Mouse (Mus musculus) granulocyte monocyte progenitor cell, adult 5-6 weeks (primary cell): ENCODE data around the gene Ltb4r1. TPM values are rescaled to one million over a fixed set of nuclear protein-coding genes. Genes with fewer than 3 reads are reported as not detected.

Experiments
- ATAC-seq: replicated peaks from 2 replicates; pipeline ENCODE4 v1.8.0; 2016; ENCODE audit warnings: mild to moderate bottlenecking, moderate TSS enrichment, inconsistent platforms; ENCODE audit not compliant: poor library complexity, severe bottlenecking
- total RNA-seq, 2 experiments: library from RNA; stranded (forward) in 1 of 2; stranded (reverse) in 1 of 2; fragments of 200-712, 200-1000 nt in 1 of 2; fragments of >200 nt in 1 of 2; fragmentation: Nextera tagmentation in 1 of 2; gene quantifications; 2 replicates each; pipeline ENCODE4 v1.2.3; 2014 to 2017

The Ltb4r1 gene
- total RNA-seq (2014; fragmentation: Nextera tagmentation) (19.4 and 23.3 TPM in 2 replicates), total RNA-seq (2017) (19.8 and 25.8 TPM in 2 replicates)

DNA sequence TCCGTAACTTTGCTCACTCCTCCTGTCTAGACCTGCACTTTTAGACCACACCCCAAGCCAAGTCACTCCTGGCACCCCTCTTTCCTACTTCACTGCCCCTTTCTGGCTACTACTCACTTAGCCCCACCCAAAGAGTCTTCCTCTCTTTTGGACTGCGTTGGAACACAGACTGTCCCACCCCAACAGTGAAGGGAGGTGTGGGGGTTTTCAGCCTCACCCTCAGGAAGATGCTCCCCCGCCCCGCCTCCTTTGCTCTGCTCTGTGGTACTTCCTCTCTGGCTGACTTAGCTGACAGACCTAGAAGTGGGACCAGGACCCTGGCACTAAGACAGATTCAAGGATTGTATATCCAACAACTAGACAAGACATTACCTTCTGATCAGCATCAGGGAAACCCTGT, at the start of gene Ltb4r1:
TSS of gene Ltb4r1 (plus strand) at position 267 of the 400 bp plus-strand sequence.
- peak; percentile 51 for ATAC-seq

DNA sequence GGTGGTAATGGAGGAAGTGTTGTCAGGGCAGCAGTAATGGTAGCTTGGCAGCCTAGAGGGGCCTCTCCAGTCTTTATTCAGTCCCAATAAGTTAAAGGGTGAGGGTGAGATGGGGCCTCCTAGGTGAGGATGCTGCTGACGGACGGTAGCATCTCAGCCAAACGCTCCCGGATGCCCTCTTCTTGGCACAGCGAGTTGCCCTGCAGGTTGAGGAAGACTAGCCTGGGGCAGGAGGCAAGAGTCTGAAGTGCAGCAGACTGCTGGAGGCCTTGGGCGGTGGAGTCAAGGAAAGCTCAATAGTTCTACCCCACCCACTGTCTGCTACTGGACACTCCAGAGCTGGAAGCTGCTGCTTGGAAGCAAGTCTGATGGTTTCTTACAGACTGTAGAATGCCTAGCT, 49.5 kb upstream of the Ltb4r1 start:
- ATAC-seq, result no peak

DNA sequence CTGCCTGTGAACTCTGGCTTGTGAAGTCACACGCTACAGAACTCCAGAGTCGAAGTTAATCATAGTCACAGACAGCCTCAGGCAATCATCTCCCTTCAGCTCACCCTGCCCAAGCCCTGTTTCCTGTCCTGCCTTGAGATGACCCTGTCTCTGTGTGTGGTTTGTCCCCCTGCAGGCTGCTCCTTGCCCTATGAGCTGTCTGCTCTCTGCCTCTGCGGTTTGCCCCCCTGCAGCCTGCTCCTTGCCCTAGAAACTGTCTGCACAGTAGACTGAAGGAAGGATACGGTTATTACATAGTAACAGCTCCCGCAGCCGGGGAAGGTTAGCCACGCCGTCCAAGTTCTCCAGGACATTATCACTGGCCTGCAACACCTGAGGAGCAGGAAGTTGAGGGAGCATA, 48.9 kb upstream of the Ltb4r1 start:
- ATAC-seq, result no peak

DNA sequence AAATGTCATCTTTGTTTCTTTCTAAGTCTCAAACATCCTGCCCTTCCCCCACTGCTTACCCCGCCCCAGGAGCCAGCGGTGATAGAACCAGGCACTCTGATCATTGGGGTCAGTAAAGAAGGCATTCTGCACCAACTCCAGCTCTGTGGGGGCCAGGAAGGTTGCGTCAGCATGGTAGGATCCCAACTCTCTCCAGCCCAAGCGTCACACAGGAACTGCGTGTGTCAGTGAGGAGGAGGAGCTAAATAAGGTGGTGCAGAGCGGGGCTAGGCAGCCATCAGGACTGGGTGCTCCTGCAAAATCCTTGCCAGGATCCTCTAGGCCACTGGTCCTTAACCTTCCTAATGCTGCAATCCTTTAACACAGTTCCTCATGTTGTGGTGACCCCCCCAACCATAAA, 46.0 kb upstream of the Ltb4r1 start:
- ATAC-seq, result no peak

DNA sequence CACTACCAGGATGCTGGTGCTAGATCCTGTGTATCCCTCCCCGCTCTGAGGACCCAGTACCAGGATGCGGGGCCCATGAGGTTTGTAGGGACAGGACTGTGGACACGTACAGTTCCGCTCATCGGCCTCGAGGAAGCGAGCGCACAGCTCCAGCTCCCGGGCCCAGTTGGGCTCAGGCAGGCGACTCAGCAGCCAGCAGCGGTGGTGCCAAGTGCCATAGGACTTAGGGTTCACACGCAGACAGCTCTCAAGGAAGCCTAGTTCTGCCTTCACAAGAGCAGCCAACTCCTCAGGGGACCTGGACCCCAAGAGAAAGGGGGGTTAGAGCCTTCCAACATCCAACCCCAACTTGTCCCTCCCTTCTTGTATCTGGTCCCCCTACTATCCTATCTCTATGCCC, 45.1 kb upstream of the Ltb4r1 start:
- ATAC-seq, result no peak

DNA sequence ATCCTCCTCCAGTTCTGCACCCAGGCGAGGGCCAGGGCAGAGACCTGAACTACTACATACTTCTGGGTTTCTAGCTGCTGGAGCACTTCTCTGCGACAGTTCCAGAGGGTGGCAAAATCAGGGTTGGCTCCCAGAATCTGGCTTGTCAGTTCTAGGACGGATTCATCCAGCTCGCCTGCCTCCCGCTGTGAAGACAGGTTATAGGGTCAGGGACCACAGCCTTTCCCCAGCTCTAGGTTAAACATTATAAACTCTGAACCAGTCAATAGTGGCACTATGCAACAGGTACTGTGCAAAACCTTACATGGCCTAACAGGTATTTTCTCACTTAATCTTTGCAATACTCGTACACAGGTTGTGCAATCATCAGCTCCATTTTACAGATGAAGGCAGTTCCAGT, 44.7 kb upstream of the Ltb4r1 start:
- ATAC-seq, result no peak

DNA sequence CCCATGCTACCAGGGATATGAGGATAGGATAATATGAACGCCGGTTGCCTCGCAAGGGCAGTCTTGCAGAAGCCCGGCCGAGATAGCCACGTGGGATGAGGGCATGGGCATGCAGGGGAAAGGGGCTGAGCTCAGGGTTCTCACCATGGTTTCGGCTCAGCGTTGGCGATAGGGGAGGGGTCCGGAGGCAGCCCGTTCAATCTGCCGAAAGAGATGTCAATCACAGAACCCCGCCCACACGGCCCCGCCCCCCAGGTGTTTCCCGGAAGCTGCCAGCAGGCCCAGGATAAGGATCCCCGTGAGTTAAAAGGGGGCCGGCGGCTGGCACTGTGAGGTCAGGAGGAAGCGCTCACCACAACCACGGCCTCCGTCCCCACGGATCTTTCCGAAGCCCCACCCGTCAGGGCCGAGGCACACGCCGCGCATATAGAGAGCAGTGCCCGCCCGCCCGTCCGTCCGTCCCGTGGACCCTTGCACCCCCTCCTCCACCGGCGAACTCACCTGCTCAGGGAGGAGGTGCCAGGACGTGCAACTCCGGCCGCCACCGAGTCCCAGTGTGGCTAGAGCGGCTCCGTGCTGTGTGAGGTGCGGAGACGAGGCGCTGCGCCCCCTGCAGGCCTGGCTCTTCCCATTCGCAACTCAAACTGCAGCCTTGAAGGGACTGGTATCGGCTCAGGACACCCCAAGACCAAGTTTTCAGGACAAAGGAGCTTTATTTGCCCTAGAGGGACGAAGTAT, 43.9 kb upstream of the Ltb4r1 start, which contains the start of gene Rabggta:
TSS of gene Rabggta (minus strand) at position 564 of the 738 bp plus-strand sequence.
- ATAC-seq, result peak; percentile 57

DNA sequence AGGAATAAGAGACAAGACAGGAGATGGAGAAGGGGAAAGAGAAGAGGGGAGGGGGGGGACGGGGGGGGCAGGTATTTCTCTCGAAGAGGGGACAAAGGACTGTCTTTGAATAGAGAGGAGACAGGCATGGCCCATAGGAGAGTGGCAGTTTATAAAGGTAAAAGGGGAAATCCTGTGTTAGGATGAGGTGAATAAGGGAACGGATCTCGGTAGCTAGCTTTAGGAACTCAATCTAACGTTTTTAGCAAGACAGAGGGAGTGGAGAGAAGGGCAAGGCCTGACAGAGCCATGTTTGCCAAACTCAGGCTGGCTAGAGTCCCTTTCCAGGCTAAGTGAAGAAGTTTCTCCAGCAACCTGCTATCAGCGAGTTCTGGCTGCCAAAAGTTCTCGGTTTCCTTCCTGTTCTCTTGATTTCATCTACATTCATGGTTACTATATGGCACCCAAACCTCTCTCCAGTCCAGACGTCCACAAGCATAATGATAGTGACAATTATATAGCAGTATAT, 43.3 kb upstream of the Ltb4r1 start:
- no peak for ATAC-seq

DNA sequence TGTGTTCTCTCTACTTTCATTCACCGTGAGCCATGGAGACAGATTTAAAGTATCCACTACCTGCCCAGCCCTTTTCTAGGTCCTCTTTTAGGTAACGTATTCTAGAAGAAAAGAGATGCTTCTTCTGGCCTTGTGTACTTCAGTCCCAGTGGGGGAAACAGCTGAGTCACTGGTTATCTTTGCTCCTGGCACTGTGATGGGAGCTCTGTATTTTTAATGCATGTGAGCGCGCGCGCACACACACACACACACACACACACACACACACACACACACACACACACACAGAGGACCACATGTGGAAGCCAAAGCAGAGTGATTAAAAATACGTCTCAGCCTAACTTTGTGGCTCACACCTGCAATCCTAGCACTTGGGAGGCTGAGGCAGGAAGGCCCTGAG, 42.3 kb upstream of the Ltb4r1 start:
- no peak for ATAC-seq

DNA sequence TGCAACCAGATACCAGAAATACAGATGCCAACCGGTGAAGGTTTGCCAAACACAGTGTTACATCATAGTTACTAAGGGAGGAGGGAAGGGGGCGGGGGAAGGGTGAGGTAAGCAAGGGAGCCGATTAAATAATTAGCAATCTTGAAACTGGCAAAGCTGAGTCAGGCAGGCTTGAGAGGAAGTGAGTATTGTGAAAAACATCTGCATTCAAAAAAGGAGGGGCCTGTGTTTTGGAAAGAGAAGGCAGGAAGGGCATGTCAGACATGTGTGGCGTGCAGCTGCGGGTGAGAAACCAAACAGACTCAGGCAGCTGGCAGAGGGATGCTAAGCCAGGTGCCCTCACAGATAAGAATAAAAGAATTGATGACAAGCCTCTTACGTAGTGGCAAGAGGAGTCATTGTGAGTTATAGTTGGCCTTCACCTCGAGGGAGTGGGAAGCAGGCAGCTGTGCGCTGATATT, 41.3 kb upstream of the Ltb4r1 start:
- ATAC-seq, result peak; percentile 75

DNA sequence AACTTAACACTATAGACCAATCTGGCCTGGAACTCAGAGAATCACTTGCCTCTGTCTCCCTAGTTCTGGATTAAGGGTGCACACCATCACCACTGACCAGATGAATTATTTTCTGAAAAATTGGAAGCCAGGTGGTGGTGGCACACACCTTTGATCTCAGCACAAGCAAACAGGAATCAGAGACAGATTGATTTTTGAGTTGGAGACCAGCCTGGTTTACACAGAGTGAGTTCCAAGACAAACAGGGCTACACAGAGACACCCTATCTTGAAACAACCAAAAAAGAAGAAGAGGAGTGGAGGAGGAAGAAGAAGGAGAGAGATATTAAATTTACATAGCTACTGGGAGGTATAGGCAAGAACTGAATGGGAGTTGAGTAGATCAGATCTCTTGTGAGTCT, 39.5 kb upstream of the Ltb4r1 start:
- no peak for ATAC-seq

DNA sequence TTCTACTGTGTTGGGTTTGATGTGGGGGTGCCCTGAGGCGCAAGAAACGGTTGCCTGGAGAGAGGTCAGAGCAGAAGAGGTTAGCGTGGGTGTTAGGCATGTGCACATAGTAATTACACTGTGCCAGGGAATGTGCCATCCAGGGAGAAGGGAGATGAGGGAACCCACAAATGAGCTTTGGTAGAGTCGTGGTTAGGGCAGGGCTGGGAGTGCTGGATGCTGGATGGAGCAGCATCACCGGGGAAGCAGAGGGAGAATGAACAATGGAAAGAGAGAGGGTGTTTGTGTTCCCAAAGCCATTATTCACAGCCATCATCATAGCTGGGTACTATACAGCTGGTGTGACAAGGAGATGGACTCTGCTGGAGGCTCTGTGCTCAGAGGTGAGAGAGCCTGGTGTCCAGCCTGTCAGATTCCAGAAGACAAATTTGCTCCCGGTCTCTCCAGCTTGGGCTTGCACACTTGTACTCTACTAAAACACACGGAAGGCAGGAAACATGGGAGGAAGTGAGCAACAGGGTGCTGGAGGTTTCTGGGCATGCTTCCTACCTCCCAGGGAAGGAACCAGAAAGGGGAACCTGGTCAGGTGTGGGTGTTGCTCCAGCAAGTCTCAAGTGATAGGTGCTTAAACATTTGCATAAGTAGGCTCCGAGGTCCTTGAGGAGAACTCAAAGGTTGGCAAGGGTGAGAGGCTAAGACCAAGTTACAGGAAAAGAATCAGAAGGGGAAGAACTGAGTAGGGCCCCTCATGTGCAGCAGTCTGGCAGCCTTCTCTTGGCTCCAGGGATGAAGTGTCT, 37.7 kb upstream of the Ltb4r1 start:
- peak; percentile 37 for ATAC-seq

DNA sequence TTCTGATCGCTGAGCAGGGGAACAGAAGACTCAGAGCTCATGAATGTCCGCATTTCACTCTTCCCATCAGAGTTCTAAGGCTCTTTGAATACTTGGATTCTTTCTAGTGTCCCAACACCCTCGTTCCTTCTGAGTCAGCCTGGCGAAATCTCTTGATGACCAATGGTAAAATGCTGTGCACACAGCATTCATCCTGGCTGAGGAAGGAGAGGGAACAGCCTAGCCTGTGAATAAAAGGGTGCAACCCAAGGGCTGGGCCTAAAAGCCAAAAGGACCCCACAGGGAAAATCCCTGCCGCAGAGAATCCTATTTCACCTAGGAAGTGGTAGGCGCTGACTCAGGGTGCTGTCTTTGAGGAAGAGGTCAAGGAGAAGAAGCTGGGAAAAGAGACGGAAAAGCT, 35.6 kb upstream of the Ltb4r1 start:
- no peak for ATAC-seq

DNA sequence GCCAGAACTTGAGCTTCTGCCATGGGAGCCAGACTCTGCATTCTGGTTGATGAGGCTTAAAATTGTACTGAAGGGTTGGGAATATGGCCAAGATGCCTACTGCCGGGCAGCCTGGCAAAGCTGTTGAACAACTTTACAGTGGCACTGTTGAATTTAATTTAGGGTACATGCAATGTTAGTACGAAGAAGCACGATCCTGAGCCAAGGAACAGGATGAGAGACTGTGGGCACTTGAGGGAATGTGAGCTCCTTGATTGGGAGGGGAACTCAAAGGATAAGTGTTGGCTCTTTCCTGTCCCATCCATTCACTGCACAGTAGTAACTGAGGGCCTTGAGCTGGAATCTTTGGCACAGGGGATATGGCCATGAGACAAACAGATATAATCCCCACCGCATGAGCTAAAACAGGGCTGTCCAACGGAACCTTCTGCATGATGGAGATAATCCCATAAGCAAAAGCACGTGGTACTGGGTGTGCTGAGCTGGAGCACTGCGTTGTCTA, 35.2 kb upstream of the Ltb4r1 start:
- ATAC-seq, result no peak

DNA sequence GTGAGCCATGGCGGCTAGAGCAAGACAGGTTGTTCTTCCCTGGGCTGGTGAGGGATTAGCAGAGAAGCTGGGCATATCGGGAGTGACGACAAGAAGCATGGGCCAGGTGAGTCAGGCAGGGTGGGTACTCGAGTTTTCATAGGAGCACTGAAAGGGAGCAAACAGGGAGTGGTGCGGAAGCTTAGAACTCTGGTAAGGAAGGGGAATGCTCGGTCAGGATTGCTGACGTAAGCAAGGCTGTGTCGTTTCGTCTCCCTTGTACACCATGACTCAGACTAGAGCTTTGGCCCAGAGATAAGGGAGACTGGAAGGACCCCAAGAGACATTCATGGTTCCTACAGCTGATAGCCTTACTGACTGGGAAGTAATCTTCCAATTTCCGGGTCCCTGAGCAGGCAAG, 31.9 kb upstream of the Ltb4r1 start:
- no peak for ATAC-seq

DNA sequence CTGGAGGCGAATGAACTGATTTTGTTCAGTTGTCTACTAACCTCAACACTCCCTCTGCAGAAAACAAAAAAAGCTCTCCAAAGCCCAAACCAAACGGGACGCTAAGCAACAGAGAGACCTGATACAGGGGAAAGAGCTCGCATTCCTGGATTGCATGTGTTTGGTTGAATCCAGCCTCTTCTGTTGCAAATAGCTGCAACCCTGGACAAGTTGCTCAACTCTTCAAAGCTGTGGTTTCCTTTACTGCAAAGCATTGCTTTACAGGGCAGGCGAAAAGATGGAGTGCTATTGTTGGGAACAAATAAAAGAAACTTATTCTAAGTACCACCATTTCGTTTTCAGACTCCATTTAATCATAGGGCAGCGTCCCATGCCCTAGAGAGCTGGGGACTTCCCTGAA, 30.9 kb upstream of the Ltb4r1 start:
- ATAC-seq, result peak; percentile 61

DNA sequence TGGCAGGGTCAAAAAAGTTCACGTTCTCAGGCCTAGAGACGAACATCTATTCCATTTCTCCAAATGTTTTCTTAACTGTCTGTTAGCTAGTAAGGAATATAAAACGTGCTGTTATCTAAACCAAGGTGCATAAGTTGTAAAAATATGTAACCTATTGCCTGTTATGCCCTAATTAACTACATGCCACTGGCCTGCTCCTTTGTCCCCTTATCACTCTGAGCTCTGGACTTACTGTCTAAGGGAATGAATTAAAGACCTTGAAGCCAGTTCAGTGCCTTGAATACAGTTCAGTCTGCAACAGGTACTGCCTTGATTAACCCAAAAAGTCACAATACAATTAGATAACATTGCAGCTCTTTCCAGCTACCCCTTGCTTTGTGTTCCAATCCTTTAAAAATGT, 30.4 kb upstream of the Ltb4r1 start:
- no peak for ATAC-seq

DNA sequence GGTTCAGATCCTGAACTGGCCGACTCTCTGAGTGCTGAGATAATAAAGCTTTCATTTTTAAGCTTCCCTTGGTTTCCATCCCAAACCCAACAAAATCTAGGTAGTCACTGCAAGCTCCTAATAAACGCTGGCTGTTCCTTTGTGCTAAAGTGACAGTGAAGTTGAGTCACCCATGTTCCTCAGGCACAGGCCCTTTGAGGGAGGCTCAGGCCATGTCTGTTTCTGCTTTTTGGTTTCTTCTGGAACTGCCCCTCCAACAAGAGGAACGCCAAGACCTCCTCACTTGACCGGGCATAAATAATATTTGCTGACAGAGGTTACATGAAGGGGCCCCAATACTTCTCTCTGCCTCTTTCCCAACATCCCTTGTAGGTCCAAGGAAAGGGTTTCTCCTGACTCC, 30.0 kb upstream of the Ltb4r1 start:
- ATAC-seq, result peak; percentile 58; the same call in 1 of the 2 replicates

DNA sequence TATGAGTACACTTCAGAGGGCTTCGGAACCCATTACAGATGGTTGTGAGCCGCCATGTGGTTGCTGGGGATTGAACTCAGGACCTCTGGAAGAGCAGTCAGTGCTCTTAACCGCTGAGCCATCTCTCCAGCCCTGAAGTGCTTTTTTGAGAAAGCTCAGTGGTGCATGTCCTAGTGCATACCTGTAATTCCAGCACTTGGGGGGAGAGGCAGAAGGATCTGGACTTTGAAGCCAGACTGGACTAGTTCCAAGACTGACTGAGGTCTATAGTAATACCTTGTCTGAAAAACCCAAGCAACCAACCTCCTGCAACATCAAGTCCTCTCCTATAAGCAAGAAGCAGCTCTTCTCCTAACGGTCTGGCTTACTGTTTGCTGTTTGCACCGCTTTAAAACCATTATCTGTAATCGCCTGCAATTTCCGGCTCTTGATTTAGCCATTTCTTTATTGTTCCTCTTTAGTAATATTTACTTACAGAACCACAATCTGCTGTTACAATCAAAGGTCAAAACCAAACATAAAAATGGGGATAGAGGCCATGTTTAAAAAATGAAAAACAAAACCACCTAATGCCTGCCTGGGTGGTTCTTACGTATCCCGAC, 28.6 kb upstream of the Ltb4r1 start:
- ATAC-seq, result peak; percentile 33; the same call in 1 of the 2 replicates

DNA sequence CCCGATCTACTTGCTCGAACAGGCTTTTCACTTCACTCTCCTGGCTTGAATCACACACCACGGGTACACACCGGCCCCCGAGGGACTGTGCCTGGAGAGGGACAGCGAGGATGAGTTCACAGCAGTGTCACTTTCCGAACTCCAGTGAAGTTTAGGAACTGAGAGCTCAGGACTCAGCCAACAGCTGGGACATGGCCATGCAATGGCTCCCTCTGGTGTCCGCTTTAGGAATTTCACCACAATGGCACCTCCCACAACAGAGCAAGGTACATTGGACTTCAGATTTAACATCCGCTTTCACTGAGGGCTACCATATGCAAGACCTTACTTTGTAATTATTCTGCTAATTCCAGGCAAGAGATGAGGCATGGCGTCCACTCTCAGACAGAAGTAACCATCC, 22.1 kb upstream of the Ltb4r1 start:
- peak; percentile 75 for ATAC-seq
